Mouse (Mus musculus): Measurements from ENCODE around the gene Col15a1.

- TF ChIP-seq CTCF (conservative IDR thresholded peaks at IDR 0.05; ENCODE audit: low read length) (no peak), POU5F1 (IDR thresholded peaks at IDR 0.05; ENCODE audit: borderline replicate concordance, low read length) (no peak), NANOG (IDR thresholded peaks at IDR 0.05; ENCODE audit: borderline replicate concordance, low read length) (no peak)
Measured at GRCm38 (mm10) chr4:47205846-47206245, 2.1 kb upstream of the Col15a1 start.

Data from E14TG2a.4 (cell line).